Mouse (Mus musculus) layer of hippocampus, adult 9-10 months (tissue): Measurements from ENCODE around the gene Cav2.

Experiments
- DNase-seq: peaks from one replicate; pipeline ENCODE4 v3.0.0; 2022; ENCODE audit warnings: low spot score

The Cav2 gene

DNA sequence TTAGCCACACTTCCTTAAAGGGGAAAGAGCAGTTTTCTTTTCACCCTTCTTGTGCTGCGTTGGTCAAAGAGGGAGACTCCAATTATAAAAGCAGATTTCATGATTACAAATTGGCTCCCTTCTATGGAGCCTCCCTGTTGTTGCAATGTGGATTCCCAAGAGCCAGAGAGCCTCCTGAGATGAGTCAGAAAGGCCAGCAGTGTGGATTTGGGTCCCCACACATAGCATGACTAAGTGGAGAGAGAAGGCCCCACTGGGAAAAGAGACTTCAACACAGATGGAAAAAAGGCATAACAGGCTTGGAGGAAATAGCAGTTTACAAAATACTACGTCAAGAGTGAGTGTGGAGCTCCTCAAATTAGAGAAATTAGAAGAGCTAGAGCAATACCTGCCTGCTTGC is 28.3 kb downstream of the Cav2 start:
- DNase-seq = no peak

DNA sequence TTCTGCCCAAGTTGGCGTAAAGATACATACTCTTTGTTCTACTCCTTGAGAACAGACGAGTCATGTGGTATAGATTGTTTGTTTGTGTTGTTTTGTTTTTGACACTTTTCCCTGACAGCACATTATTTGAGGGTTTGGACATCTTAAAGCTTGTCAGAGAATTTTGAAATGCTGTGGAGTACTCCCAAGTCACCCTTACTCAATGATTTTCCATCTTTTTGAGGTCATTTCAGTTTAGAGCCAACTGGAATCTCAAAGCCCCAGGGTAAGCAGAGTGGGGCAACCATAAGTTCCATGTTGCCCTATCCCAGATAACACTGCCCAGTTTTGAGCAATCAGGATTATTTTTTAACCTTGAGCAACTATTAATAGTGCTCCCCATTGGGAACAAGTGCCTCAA is 33.3 kb downstream of the Cav2 start:
- no peak for DNase-seq

DNA sequence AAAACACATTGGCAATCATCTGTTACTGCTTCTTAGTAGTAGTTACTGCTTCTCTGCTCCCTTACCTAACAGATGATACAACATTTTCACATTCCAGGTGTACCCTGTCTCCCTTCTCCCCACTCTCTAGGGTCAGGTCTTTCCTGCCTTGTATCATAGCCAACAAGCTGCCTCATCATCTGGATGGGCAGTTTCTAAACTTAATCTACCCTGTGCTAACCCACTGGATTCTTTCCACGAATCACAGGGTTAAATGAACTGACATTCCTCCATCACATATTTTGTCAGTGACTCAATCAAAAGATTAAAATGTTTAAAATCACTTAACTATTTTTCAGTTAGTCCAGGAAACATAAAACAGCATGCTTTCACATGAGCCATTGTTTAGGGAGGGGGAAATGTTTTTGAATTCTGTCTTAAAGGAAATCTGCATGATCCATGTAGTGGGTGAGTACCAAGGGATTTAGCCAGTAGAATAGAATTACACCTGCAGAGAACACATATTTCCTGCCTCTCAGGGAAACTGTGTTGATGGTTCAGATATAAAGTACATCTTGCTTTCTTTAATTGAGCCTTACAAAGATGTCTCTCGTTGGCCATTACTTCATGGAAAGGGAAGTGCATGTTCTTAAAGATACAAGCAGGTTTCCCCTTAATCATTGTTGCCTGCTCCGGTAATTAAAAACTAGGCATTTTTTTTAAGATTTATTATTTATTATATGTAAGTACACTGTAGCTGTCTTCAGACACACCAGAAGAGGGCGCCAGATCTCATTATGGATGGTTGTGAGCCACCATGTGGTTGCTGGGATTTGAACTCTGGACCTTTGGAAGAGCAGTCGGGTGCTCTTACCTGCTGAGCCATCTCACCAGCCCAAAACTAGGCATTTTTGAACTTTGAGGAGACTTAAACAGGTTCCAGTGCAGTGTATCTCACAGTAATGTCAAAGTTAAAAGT is 34.0 kb downstream of the Cav2 start:
- DNase-seq = no peak

DNA sequence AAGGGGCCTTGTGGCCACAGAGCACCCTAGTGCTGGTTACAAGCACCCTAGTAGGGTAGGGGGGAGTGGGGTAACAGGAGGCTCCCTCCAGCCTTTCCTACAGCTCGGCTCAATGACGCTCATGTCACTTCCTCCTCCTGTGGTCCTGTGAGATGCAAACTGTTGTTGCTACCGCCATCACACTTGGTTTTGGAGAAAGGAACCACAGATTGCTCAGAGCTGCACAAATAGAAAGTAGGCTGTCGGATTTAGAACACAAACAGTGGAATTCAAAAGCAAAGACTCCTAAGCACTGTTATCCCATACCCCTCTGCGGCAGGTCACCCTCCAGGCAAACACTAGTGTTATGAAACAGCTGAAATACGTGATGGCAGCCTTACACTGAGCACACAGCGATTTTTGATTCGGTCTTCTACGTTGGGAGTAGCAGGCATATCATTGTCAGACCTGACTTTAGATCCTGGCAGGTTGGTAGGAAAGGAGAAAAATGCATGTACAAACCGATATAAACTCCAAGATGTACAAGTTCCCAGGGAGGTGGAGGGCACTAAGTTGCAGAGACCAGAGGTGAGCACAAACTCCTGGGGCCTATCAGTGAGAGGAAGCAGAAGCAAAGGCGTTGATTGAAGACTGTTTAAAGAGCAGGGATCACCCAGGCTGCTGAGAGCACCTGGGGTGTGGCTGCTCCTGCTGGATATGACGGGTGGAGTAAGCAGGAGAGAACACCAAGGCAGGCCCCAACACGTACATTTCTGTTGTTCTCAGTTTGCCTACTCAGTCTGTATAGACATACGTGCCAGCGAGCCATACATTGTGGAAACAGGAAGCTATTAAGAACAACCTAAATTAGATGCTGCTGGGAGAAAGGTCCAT is 35.5 kb downstream of the Cav2 start:
- no peak for DNase-seq

DNA sequence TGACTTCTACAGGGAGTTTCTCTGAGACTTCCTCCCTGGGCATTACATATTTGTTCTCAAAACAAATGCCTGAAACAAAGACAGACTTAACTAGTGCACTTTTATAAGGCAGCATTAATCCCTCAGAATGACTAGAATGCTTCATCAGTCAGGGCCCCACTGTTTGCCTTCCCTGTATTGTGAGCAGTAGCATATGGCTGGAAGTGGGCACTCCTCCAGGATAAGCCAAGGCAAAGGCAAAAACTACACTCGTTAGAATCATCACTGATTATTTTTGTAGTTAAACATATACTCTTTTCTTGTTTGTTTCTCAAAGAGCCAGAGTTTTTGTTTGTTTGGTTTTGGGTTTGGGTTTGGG is 36.2 kb downstream of the Cav2 start:
- DNase-seq = no peak

DNA sequence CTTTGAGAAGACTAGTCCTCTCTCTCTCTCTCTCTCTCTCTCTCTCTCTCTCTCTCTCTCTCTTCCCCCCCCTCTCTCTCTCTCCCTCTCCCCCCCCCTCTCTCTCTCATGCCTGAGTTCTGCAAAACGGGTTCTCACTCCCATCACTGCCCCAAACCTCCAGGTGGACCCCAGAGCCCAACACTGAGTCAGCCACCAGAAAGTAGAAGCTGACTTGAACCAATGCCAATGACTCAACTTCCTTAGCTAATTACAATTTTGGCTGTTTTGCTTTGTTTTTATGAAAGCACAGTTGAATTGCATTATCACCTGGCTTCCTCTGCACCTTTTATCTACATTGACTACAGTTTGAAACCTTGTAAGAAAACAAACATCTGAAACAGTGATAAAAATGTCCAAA is 37.0 kb downstream of the Cav2 start:
- no peak for DNase-seq

DNA sequence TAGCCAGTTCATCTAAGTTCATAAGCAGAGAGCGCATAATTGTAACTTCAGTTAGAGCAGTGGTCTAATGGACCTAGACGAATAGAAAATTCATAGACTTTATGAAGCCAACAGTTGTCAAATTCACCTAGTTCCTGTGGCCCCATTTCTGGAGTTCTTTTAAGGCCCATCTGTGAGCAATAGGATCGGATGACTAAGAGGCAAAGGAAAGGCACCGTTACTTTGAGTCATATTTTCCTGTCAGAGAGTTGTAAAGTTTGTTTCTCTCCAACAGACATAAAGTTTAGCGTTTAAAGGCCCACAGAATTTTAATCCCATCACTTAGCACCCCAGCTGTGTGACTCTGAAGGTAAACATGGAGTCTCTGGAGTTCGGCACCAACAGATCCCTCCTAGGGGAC is 41.0 kb downstream of the Cav2 start:
- DNase-seq = no peak

DNA sequence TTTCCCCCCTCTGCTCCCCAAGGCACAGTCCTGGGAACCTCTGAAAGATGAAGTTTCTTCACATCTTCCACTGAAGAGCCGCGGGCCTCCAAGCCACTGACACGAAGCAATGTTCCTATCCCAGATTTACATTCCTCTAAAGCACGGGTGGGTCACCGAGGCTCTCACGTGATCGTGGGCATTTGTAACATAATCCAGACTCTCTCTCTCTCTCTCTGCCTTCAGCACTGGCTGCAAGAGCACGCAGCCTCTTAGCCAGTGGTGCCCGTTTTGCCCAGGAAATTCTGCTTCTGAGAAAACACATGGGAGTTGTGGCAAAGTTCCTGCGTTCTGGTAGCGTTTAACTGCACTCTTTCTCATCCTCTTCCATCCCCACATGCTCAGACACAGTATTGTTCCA is 46.2 kb downstream of the Cav2 start:
- no peak for DNase-seq

DNA sequence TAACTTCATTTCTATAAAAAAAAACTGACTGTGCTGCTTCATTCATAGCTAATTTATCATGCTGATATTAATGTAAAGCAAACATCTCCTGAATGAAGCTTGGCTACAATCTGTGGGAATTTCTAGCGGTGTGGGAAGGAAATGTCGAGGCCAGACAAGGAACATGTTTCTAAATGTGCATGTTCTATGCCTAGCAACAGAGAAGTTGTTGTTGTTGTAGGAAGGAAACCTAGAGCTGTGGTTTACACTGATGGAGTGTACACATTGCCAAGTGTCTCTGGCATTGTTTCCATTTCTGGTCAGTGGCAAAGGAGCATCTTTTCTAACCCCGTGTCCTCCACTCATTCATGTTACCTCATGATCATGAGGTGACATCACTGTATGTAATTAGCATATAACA is 48.8 kb downstream of the Cav2 start:
- no peak for DNase-seq

DNA sequence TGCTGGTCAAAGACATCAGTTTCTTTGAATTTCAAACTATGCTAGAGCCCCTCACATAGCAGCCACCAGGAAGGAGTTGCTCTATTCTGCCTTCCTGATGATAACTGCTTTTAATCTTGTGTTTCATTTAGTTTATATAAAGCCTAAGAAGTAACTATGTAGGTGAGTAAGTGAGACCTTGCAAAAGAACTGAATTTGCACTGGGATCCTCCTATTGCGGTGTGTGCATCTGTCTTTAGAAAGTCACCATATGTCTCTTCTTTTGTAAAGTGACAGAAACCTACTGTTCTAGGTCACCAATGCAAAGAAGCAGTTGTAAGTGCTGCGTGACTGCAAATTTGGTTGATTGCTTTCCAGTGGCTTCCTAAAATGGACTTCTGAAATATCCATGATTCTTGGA is 56.7 kb downstream of the Cav2 start:
- no peak for DNase-seq
